Mouse (Mus musculus) lung, embryonic 16.5 days (tissue): ENCODE results near the gene Teddm2. TPM values are rescaled to one million over a fixed set of nuclear protein-coding genes. Genes with fewer than 3 reads are reported as not detected.
A peak's percentile ranks its signal among the peaks of the same experiment; 100 is the strongest.
"Not testable (repeated sequence)": the region's sequence is repeated elsewhere in the genome, so short reads cannot be mapped to it uniquely, and the experiment has no call there.

ENCODE experiments used
- ATAC-seq: fragments of 200-750 bp; cut with Nextera tagmentation; 2 replicates; pipeline ENCODE4 v1.8.0; 2017; ENCODE audit warnings: low read depth, mild to moderate bottlenecking, moderate library complexity
- H3K27ac ChIP-seq: fragments of 300-500 bp; sonication (generic); 2 replicates; pipeline ENCODE4 v1.5.1; 2014; ENCODE audit warnings: mild to moderate bottlenecking, control low read depth, low read length
- H3K27me3 ChIP-seq: fragments of 300-500 bp; sonication (generic); 2 replicates; pipeline ENCODE4 v1.6.1; 2014; ENCODE audit warnings: low read depth, low read length, mixed read lengths; ENCODE audit not compliant: control insufficient read depth, insufficient read depth
- H3K36me3 ChIP-seq: fragments of 300-500 bp; sonication (generic); 2 replicates; pipeline ENCODE4 v1.6.1; 2014; ENCODE audit warnings: low read length; ENCODE audit not compliant: control insufficient read depth, insufficient read depth
- H3K4me1 ChIP-seq: fragments of 300-500 bp; sonication (generic); replicated peaks from 2 replicates; pipeline ENCODE4 v1.6.1; 2014; ENCODE audit warnings: low read length, mixed read lengths; ENCODE audit not compliant: control insufficient read depth, insufficient read depth
- H3K4me2 ChIP-seq: fragments of 300-500 bp; sonication (generic); 2 replicates; pipeline ENCODE4 v1.6.1; 2014; ENCODE audit warnings: low read depth, low read length, control low read depth
- H3K4me3 ChIP-seq: fragments of 300-500 bp; sonication (generic); 2 replicates; pipeline ENCODE4 v1.5.1; 2014; ENCODE audit warnings: mild to moderate bottlenecking, low read length, control low read depth
- H3K9ac ChIP-seq: fragments of 300-500 bp; sonication (generic); 2 replicates; pipeline ENCODE4 v1.6.1; 2014; ENCODE audit warnings: low read length, control low read depth
- H3K9me3 ChIP-seq: fragments of 300-500 bp; sonication (generic); 2 replicates; pipeline ENCODE4 v1.6.1; 2016; ENCODE audit warnings: low read length; ENCODE audit not compliant: control insufficient read depth
- WGBS: fragments of 180-500 bp; shearing (Covaris S2); extraction: QIAGEN DNeasy Blood & Tissue Kit; methylation state at CpG from one replicate; pipeline ENCODE4 v1.1.7; 2014; 5-methylcytosine and 5-hydroxymethylcytosine counted together
- polyA plus RNA-seq: library from polyadenylated mRNA; unstranded; fragments of >200 nt; fragmentation: Nextera tagmentation; extraction: Ambion mirVana; gene quantifications from 2 replicates; pipeline ENCODE4 v1.2.1, GENCODE M21; 2015

The Teddm2 gene
- polyA plus RNA-seq, 1 experiment from 2014 or later, result 0.26 TPM

- Histone ChIP-seq H3K9me3 (no peaks in the 10 kb centered on the region), H3K27me3 (no peaks in the 10 kb centered on the region), H3K9ac (no peak overlapping the region), H3K27ac (no peak overlapping the region), H3K4me3 (no peak overlapping the region), H3K4me1 (peaks cover 10% of the 10 kb centered on the region), H3K4me2 (no peak overlapping the region), H3K36me3 (no peaks in the 10 kb centered on the region)
- 77% methylated on average over 8 of the region's 8 CpGs for WGBS
- ATAC-seq, result no peak
These were observed 2.8 kb downstream of the Teddm2 start for GRCm38 (mm10) chr1:153897196-153897595.

GRCm38 (mm10) chr1:153894979-153895378, 5.0 kb downstream of the Teddm2 start:
- ATAC-seq, result peak; percentile 10; the same call in 1 of the 2 replicates
- H3K27ac ChIP-seq, result peak overlapping the region; percentile 15; the same call in 1 of the 2 replicates
- H3K9me3 ChIP-seq, result no peaks in the 10 kb centered on the region
- H3K9ac ChIP-seq, result no peak overlapping the region
- WGBS, result 31% methylated on average over 5 of the region's 5 CpGs
- H3K4me2 ChIP-seq, result no peak overlapping the region
- no peaks in the 10 kb centered on the region; the same call in none of the 2 replicates for H3K4me1 ChIP-seq
- H3K27me3 ChIP-seq, result no peaks in the 10 kb centered on the region
- no peak overlapping the region for H3K4me3 ChIP-seq
- no peaks in the 10 kb centered on the region for H3K36me3 ChIP-seq

GRCm38 (mm10) chr1:153894201-153894893, 5.7 kb downstream of the Teddm2 start:
- H3K9me3 ChIP-seq, result no peaks in the 10 kb centered on the region
- no peaks in the 10 kb centered on the region; the same call in none of the 2 replicates for H3K4me1 ChIP-seq
- H3K4me2 ChIP-seq, result no peak overlapping the region
- H3K4me3 ChIP-seq, result no peak overlapping the region
- H3K36me3 ChIP-seq, result no peaks in the 10 kb centered on the region
- H3K27me3 ChIP-seq, result no peaks in the 10 kb centered on the region
- WGBS, result 37% methylated on average over 8 of the region's 8 CpGs
- H3K27ac ChIP-seq, result peak overlapping the region; percentile 15; the same call in 1 of the 2 replicates
- ATAC-seq, result no peak
- 0 out of 2 replicates have a peak overlapping the region, but pooled peaks have one; percentile 3 for H3K9ac ChIP-seq

GRCm38 (mm10) chr1:153893746-153894145, 6.3 kb downstream of the Teddm2 start:
- WGBS, result 67% methylated on average over 2 of the region's 2 CpGs

GRCm38 (mm10) chr1:153891442-153891841, 8.6 kb downstream of the Teddm2 start, which contains the start of gene Teddm1a:
Gene Teddm1a (plus strand): TSS chr1:153891742.
- ATAC-seq, result no peak
- 49% methylated on average over 4 of the region's 4 CpGs for WGBS

More at GRCm38 (mm10) chr1:153893746-153894145, 6.3 kb downstream of the Teddm2 start:
- Histone ChIP-seq H3K9me3 (no peaks in the 10 kb centered on the region), H3K27me3 (no peaks in the 10 kb centered on the region), H3K36me3 (no peaks in the 10 kb centered on the region), H3K9ac (no peak overlapping the region), H3K4me1 (no peaks in the 10 kb centered on the region; the same call in none of the 2 replicates), H3K4me2 (no peak overlapping the region), H3K4me3 (no peak overlapping the region), H3K27ac (no peak overlapping the region)
- no peak for ATAC-seq

GRCm38 (mm10) chr1:153890121-153890520, 9.9 kb downstream of the Teddm2 start:
- no peak for ATAC-seq
- no peak overlapping the region for H3K9ac ChIP-seq
- no peak overlapping the region for H3K4me3 ChIP-seq
- no peak overlapping the region for H3K4me2 ChIP-seq
- WGBS, result 95% methylated on average over 10 of the region's 10 CpGs
- no peaks in the 10 kb centered on the region for H3K36me3 ChIP-seq
- H3K9me3 ChIP-seq, result no peaks in the 10 kb centered on the region
- no peaks in the 10 kb centered on the region; the same call in 1 of the 2 replicates for H3K4me1 ChIP-seq
- H3K27ac ChIP-seq, result no peak overlapping the region
- H3K27me3 ChIP-seq, result no peaks in the 10 kb centered on the region

More at GRCm38 (mm10) chr1:153891442-153891841, 8.6 kb downstream of the Teddm2 start, which contains the start of gene Teddm1a:
- H3K36me3 ChIP-seq, result no peaks in the 10 kb centered on the region
- no peaks in the 10 kb centered on the region for H3K9me3 ChIP-seq
- no peak within 1 kb of the TSS for H3K4me2 ChIP-seq
- no peak within 1 kb of the TSS for H3K4me3 ChIP-seq
- H3K9ac ChIP-seq, result no peak within 1 kb of the TSS
- no peak within 1 kb of the TSS for H3K27ac ChIP-seq
- no peaks in the 10 kb centered on the region; the same call in 1 of the 2 replicates for H3K4me1 ChIP-seq
- no peaks in the 10 kb centered on the region for H3K27me3 ChIP-seq

- Histone ChIP-seq H3K9ac (no peak overlapping the region), H3K36me3 (no peaks in the 10 kb centered on the region), H3K4me1 (no peaks in the 10 kb centered on the region), H3K27me3 (no peaks in the 10 kb centered on the region), H3K4me2 (no peak overlapping the region), H3K9me3 (no peaks in the 10 kb centered on the region), H3K4me3 (no peak overlapping the region), H3K27ac (no peak overlapping the region)
- 21% methylated on average over 17 of the region's 17 CpGs for WGBS
- no peak for ATAC-seq
These were observed 13.9 kb downstream of the Teddm2 start for GRCm38 (mm10) chr1:153886024-153886633.

GRCm38 (mm10) chr1:153880391-153880790, 19.6 kb downstream of the Teddm2 start:
- H3K27me3 ChIP-seq, H3K4me2 ChIP-seq, H3K27ac ChIP-seq, H3K36me3 ChIP-seq, H3K9me3 ChIP-seq, ATAC-seq, H3K4me3 ChIP-seq, H3K4me1 ChIP-seq, H3K9ac ChIP-seq: not testable (repeated sequence)
- 95% methylated on average over 17 of the region's 17 CpGs for WGBS

GRCm38 (mm10) chr1:153874045-153874444, 26.0 kb downstream of the Teddm2 start, which contains the start of gene Teddm1b:
Gene Teddm1b (plus strand): TSS chr1:153874345.
- H3K4me1 ChIP-seq, result no peaks in the 10 kb centered on the region
- no peak within 1 kb of the TSS for H3K27ac ChIP-seq
- no peaks in the 10 kb centered on the region for H3K27me3 ChIP-seq
- H3K4me2 ChIP-seq, result no peak within 1 kb of the TSS
- WGBS, result 70% methylated on average over 6 of the region's 6 CpGs
- ATAC-seq, result no peak
- no peaks in the 10 kb centered on the region for H3K9me3 ChIP-seq
- no peak within 1 kb of the TSS for H3K4me3 ChIP-seq
- H3K9ac ChIP-seq, result no peak within 1 kb of the TSS
- H3K36me3 ChIP-seq, result no peaks in the 10 kb centered on the region
